Mouse (Mus musculus) MEL (cell line): ENCODE results near the gene Fam122b.

ENCODE experiments used
- CHD1 ChIP-seq: IDR thresholded peaks from 2 replicates; pipeline ENCODE4 v1.6.1; 2012; ENCODE audit warnings: low read depth, mild to moderate bottlenecking, inconsistent platforms, low read length, improper control_type of control experiment
- CHD2 ChIP-seq: IDR thresholded peaks from 2 replicates; pipeline ENCODE4 v1.6.1; 2011; ENCODE audit warnings: low read length, improper control_type of control experiment
- CTCF ChIP-seq, 3 experiments: IDR thresholded peaks in 2 of 3; conservative IDR thresholded peaks in 1 of 3; 2 replicates each; pipeline ENCODE4 v1.5.1; 2011 to 2012; ENCODE audit warnings: low read length in 3 of 3, low read depth in 2 of 3, mild to moderate bottlenecking in 2 of 3, improper control_type of control experiment in 1 of 3, inconsistent platforms in 1 of 3, mixed read lengths in 1 of 3, moderate library complexity in 1 of 3; ENCODE audit not compliant: control insufficient read depth in 1 of 3, insufficient read depth in 1 of 3, poor library complexity in 1 of 3, severe bottlenecking in 1 of 3
- MAX ChIP-seq: IDR thresholded peaks from 2 replicates; pipeline ENCODE4 v1.6.1; 2011; ENCODE audit warnings: low read length, improper control_type of control experiment
- MEF2A ChIP-seq: IDR thresholded peaks from 2 replicates; pipeline ENCODE4 v1.6.1; 2014; ENCODE audit warnings: low read depth, mild to moderate bottlenecking, inconsistent platforms, low read length, improper control_type of control experiment; ENCODE audit not compliant: poor library complexity, insufficient replicate concordance, severe bottlenecking; ENCODE audit errors: extremely low read depth
- MYC ChIP-seq: IDR thresholded peaks from 2 replicates; pipeline ENCODE4 v1.6.1; 2011; ENCODE audit warnings: low read depth, mild to moderate bottlenecking, low read length, improper control_type of control experiment, moderate library complexity
- NELFE ChIP-seq: IDR thresholded peaks from 2 replicates; pipeline ENCODE4 v1.6.1; 2011; ENCODE audit warnings: low read depth, low read length, improper control_type of control experiment
- POLR2A ChIP-seq, 2 experiments: IDR thresholded peaks; 2 replicates each; pipeline ENCODE4 v1.6.1; 2011 to 2012; ENCODE audit warnings: low read length in 2 of 2, mild to moderate bottlenecking in 2 of 2, control low read depth in 1 of 2, improper control_type of control experiment in 1 of 2, low read depth in 1 of 2, moderate library complexity in 1 of 2; ENCODE audit not compliant: control insufficient read depth in 1 of 2, insufficient read depth in 1 of 2, poor library complexity in 1 of 2
- TBP ChIP-seq: IDR thresholded peaks from 2 replicates; pipeline ENCODE4 v1.8.0; 2011; ENCODE audit warnings: low read depth, low read length, improper control_type of control experiment
- USF1 ChIP-seq: IDR thresholded peaks from 2 replicates; pipeline ENCODE4 v1.6.1; 2014; ENCODE audit warnings: low read depth, mild to moderate bottlenecking, inconsistent platforms, low read length, improper control_type of control experiment, moderate library complexity
- ZMIZ1 ChIP-seq: IDR thresholded peaks from 2 replicates; pipeline ENCODE4 v1.6.1; 2012; ENCODE audit warnings: low read depth, mild to moderate bottlenecking, inconsistent platforms, low read length, improper control_type of control experiment, moderate library complexity

DNA sequence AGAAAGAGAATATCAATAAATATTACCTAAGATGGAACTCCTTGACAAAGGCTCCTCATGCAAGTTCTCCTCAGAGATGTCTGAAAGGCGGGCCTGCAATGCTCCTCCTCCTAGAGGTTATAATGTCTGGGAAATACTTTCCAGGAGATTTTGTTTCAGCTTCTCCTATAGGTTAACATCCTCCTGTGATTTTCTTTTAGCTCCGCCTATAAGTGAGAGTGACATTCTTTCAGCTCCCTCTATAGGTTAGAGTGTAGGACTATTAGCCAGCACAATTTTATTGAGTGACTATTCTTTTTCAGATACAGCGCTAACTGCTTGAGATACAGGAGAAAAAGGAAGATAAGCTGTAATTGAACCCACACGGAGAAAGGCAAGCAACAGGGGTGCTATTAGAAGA lies 29.6 kb downstream of the Fam122b start, which contains the start of gene Plac1:
- no peak for TF ChIP-seq POLR2A (IDR thresholded peaks at IDR 0.05; ENCODE audit: control insufficient read depth in 1 of 2, insufficient read depth in 1 of 2, low read depth in 1 of 2, low read length in 2 of 2, poor library complexity in 1 of 2)
- TF ChIP-seq MAX, result no peak
- TF ChIP-seq MEF2A, result no peak
- no peak for TF ChIP-seq NELFE
- TF ChIP-seq CTCF (IDR thresholded peaks at IDR 0.05 in 2 of 3, conservative IDR thresholded peaks at IDR 0.05 in 1 of 3; ENCODE audit: control insufficient read depth in 1 of 3, insufficient read depth in 1 of 3, low read depth in 2 of 3, low read length in 3 of 3, poor library complexity in 1 of 3, severe bottlenecking in 1 of 3), result no peak; a peak in 1 of 6 replicates
- TF ChIP-seq TBP, result no peak
- no peak for TF ChIP-seq ZMIZ1
- no peak for TF ChIP-seq USF1
- TF ChIP-seq CHD2, result no peak
- TF ChIP-seq MYC, result no peak
- no peak for TF ChIP-seq CHD1
